Mouse (Mus musculus) splenic B cell, adult 2 months (primary cell): ENCODE results near the gene Nedd4.

Experiments
- DNase-seq: peaks from one replicate; pipeline ENCODE4 v3.0.0-alpha.2; 2011; ENCODE audit warnings: low read depth, low spot score
- H3K27me3 ChIP-seq: 2 replicates; pipeline ENCODE4 v1.6.1; 2012; ENCODE audit warnings: mild to moderate bottlenecking, low read length, moderate library complexity, mixed read lengths; ENCODE audit not compliant: control insufficient read depth, poor library complexity, insufficient read depth, severe bottlenecking
- H3K36me3 ChIP-seq: 2 replicates; pipeline ENCODE4 v1.6.1; 2012; ENCODE audit warnings: mild to moderate bottlenecking, low read length, moderate library complexity, mixed read lengths; ENCODE audit not compliant: control insufficient read depth, poor library complexity, insufficient read depth, severe bottlenecking

Nedd4 gene

GRCm38 (mm10) chr9:72795243-72795642 lies 133.1 kb downstream of the Nedd4 start:
- H3K36me3 ChIP-seq = no peaks in the 10 kb centered on the region
- DNase-seq = no peak
- no peaks in the 10 kb centered on the region for H3K27me3 ChIP-seq

GRCm38 (mm10) chr9:72797136-72797621 lies 135.0 kb downstream of the Nedd4 start:
- DNase-seq = no peak
- Histone ChIP-seq H3K36me3 (no peaks in the 10 kb centered on the region), H3K27me3 (no peaks in the 10 kb centered on the region)
